Mouse (Mus musculus): Measurements from ENCODE around the gene Krt33b.

Gene Krt33b

GRCm38 (mm10) chr11:99993620-99994383 is 35.9 kb downstream of the Krt33b start, which contains the start of gene Krtap17-1:
Krtap17-1 (minus strand) TSS chr11:99993994.
- no peak for DNase-seq (ENCODE audit: low read depth in 1 of 2, low spot score in 2 of 2)

- DNase-seq (ENCODE audit: low read depth in 1 of 2, low spot score in 2 of 2) = no peak
These were observed 39.1 kb downstream of the Krt33b start for GRCm38 (mm10) chr11:99990571-99990970.

- no peak for DNase-seq (ENCODE audit: low read depth in 1 of 2, low spot score in 2 of 2)
These were observed 39.7 kb downstream of the Krt33b start for GRCm38 (mm10) chr11:99989881-99990405.

- no peak for DNase-seq (ENCODE audit: low read depth in 1 of 2, low spot score in 2 of 2)
These were observed 41.1 kb downstream of the Krt33b start for GRCm38 (mm10) chr11:99988530-99988929.

GRCm38 (mm10) chr11:99986180-99986647 is 43.5 kb downstream of the Krt33b start, which contains the start of gene Krtap16-1:
Krtap16-1 (minus strand) TSS chr11:99986597.
- no peak for DNase-seq (ENCODE audit: low read depth in 1 of 2, low spot score in 2 of 2)

- DNase-seq (ENCODE audit: low read depth in 1 of 2, low spot score in 2 of 2) = no peak
These were observed 44.2 kb downstream of the Krt33b start for GRCm38 (mm10) chr11:99985291-99986092.

- no peak for DNase-seq (ENCODE audit: low read depth in 1 of 2, low spot score in 2 of 2)
These were observed 46.2 kb downstream of the Krt33b start for GRCm38 (mm10) chr11:99983442-99983841.

GRCm38 (mm10) chr11:99982731-99983130 is 46.9 kb downstream of the Krt33b start:
- DNase-seq (ENCODE audit: low read depth in 1 of 2, low spot score in 2 of 2) = no peak

- DNase-seq (ENCODE audit: low read depth in 1 of 2, low spot score in 2 of 2) = no peak
These were observed 50.7 kb downstream of the Krt33b start, which contains the start of gene Krtap29-1 for GRCm38 (mm10) chr11:99978953-99979352. Krtap29-1 (minus strand) TSS chr11:99979053.
